Mouse (Mus musculus) lung, adult 18-20 months (tissue): ENCODE results near the gene Anks1.

Experiments used
- DNase-seq, 2 experiments: peaks; one replicate each; pipeline ENCODE4 v3.0.0; 2022; ENCODE audit warnings: mixed read lengths in 2 of 2

The Anks1 gene

DNA sequence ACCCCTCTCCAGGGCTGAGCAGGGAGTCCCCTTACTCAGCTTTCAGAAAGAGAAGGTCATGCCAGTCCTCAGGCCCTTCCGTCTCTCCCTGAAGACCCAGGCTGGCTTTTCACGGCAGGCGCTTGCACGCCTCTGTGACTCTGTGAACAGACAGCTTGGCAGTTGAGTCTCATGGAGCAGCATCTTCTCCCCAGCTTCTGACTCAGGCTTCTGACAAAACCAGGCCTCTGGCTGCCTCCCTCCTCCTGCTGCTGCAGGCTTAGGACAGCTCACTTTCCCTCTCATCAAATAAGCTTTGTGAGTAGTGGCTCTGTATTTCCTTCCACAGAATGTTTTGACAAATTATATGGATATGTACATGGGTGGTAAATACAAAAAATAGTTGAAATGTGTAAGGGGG lies 91.3 kb downstream of the Anks1 start:
- DNase-seq, result no peak

DNA sequence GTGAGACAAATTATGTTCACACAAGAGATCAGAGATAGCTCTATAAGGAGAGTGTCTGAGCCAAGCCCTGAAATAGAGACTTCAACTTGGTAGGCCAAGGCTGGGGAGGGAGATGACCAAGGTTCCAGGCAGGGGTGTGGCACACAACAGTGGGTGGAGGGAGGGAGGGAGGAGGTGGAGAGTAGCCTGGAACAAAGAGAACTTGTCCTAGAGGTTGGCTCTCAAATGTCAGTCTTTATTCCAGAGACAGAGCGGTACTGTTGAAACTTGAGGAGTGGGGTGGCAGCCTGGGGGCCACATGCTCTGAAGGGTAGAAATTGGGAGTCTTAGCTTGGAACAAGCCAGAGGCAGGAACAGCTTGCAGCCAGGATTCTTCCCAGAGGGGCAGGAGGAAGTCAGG lies 91.7 kb downstream of the Anks1 start:
- DNase-seq, result no peak

- no peak for DNase-seq
These were observed 96.3 kb downstream of the Anks1 start for GRCm38 (mm10) chr17:28005393-28005792.

DNA sequence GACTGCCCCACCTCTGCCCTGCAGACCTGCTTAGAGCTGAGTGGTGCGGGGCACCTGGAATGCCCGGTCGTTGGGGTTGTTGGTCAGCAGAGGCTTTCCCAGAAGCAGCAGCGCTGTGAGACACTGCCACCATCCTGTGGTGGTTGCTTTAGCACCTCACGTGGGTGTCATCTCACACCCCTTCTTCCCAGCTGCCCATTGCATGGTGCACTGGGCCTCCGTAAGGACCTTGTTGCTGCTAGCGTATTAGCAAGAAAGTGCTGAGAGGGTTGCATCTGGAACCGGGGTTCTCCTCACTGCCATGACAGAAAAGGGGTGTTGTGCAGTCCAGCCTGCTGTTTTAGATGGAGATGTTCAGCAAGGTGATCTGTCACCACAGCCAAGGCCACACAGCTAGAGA lies 97.1 kb downstream of the Anks1 start:
- DNase-seq, result no peak

GRCm38 (mm10) chr17:28006611-28007010 lies 97.5 kb downstream of the Anks1 start:
- no peak for DNase-seq

- DNase-seq, result peak; percentile 79 to 83
These were observed 98.2 kb downstream of the Anks1 start for GRCm38 (mm10) chr17:28007179-28007811.

DNA sequence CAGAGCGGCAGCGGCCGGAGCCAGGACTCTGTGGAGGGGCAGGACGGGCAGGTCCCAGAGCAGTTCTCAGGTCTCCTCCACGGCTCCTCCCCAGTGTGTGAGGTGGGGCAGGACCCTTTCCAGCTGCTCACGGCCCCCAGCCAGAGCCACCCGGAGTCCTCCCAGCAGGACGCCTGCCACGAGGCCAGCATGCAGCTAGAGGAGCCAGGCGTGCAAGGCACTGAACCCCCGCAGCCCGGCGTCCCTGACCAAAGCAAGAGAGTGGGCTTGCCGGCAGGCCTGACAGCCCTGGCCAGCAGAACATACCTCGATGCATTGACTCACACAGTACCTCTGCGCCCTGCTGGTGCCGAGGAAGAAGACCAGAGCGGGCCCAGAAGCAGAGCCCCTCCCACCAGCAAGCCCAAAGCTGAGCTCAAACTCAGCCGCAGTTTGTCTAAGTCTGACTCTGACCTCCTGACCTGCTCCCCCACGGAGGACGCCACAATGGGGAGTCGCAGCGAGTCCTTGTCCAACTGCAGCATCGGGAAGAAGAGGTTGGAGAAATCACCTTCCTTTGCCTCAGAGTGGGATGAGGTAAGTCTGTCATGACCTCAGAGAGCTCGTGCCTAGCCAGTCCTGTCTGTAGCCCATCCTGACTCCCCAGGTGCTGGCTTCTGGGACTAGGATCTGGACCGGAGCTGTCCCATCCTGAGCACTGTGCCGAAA lies 98.9 kb downstream of the Anks1 start:
- peak; percentile 49 to 63 for DNase-seq

DNA sequence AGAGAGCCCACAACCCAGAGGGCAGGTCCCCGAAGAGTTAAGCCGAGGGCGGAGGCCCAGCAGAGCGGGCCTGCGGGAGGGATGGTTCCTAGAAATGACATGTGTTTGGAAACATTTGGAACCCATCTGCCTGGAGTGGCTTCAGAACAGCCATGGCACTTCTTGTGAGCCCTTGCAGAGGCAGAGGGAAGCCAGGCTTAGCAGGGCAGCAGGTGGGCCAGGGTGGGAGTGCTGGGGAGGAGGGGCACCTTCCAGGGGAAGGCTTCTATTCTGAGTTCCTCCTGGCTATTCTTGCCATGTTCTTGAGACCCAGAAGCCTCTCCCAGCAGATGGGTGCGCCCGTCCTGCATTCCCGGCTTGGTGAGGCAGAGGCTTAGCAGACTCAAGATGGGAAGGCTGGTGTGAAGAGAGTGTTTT lies 99.5 kb downstream of the Anks1 start:
- DNase-seq, result no peak

GRCm38 (mm10) chr17:28009066-28009715 lies 100.1 kb downstream of the Anks1 start:
- DNase-seq, result no peak

GRCm38 (mm10) chr17:28009716-28010114 lies 100.6 kb downstream of the Anks1 start:
- no peak for DNase-seq

- DNase-seq, result peak in 1 of 2 experiments; percentile 57
These were observed 101.8 kb downstream of the Anks1 start for GRCm38 (mm10) chr17:28010925-28011324.

DNA sequence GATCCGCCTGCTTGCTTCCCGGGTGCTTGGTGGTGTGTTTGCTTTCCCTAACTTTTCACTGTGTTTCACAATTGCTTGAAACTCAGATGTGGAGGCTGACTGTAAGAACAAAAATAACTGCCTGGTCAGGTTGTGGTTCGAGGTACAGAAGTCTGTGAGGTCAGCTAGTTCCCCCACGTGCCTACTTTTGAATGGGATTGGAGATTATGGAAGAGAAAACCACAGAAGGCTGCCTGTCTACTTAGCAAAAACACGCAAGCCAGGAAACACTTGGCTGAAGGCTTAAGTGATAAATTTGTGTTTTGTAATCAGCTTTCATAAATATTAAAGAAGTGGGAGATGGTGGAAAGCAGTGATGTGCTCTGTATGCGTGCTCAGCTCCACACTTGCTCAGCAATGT lies 103.7 kb downstream of the Anks1 start:
- DNase-seq, result no peak

DNA sequence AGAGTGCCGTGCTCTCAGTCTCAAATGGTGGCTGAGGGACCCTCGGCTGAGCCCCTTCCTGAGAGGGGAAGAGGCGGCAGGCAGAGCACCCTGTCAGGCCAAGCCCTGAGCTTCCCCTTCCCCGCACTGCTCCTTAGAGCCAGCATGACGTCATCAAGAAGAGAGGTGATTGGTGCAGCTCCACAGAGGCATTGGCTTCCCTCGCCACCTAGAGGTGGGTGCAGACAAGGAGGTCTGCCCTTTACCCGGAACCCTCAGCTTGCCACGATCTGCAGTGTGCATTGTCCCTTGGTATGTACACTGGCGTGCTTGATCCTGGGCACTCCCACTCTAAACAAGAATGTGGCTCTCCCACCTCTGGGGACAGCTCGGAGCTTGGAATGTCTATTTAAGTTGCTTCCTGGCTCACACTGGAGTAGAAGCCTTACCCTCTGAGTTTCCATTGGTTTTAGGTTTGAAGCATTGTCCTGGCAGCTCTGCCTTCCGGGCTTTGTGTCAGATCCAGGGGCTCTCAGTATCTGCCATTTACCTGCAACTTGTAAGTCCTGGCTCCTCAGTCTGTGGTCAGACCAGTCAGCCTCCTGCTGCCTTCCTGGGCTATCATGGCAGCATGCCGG lies 104.3 kb downstream of the Anks1 start:
- peak; percentile 82 to 89 for DNase-seq

GRCm38 (mm10) chr17:28014449-28014848 lies 105.3 kb downstream of the Anks1 start:
- no peak for DNase-seq

- DNase-seq, result peak; percentile 70 to 77
These were observed 106.1 kb downstream of the Anks1 start for GRCm38 (mm10) chr17:28015068-28015730.

GRCm38 (mm10) chr17:28016056-28016797 lies 107.1 kb downstream of the Anks1 start:
- DNase-seq, result peak; percentile 65 to 81

DNA sequence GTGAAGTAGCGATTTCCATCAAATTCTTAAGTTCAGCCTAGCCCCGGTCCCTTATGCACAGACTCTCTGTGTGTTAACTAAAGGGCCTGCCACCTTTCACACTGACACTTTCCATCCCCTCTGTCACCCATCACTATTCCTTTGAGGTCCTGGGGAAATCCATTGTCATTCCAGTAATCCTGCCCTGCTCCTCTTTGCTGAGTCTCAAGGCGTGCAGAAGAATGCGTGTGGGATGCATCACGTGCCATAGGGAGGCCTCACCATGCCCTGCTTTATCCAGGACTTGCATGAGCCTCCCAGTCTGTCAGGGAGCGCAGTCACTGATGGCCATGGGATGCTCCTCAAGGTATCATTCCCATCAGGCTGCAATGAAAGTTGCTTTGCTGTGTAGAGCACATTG lies 109.2 kb downstream of the Anks1 start:
- DNase-seq, result no peak

GRCm38 (mm10) chr17:28018776-28019175 lies 109.7 kb downstream of the Anks1 start:
- DNase-seq, result no peak

DNA sequence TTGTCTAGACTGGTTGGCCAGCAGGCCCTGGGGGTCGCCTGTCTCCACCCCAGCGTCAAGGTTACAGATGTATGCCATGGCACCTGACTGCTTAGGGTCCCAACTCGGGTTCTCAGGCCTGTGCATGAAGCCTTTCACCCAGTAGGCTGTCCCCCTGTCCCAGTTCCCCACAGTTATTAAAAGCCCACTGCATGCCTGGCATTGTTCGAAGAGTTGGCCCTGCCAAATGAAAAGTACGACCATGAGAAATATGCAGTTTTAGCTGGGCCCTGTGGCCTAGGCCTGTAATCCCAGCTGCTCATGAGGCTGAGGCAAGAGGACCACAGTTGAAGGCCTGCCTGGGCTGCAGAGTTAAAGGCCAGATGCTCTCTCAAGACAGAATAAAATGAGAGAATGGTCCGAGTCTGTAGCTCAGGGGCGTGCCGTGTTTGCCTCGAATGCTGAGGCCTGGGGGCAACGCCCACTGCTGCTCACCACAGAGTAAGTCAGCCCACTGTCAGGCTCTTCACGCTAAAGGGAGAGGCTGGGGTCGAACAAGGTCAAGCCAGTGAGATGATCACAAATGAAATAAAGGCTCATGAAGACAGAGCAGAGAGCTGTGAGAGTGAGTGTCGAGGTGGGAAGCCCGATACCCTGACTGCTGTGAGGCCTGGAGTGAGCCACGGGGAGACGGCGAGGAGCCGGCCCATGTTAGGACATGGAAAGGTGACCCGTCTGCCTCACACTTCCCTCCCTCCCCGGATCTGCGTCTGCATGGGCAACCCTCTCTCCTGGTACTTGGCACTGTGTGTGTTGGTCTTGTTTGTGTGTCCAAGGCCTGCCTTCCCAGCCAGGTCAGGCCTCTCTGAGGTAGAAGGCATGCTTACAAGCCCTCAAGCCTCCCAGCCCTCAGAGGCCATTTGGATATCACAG lies 110.9 kb downstream of the Anks1 start:
- no peak for DNase-seq

DNA sequence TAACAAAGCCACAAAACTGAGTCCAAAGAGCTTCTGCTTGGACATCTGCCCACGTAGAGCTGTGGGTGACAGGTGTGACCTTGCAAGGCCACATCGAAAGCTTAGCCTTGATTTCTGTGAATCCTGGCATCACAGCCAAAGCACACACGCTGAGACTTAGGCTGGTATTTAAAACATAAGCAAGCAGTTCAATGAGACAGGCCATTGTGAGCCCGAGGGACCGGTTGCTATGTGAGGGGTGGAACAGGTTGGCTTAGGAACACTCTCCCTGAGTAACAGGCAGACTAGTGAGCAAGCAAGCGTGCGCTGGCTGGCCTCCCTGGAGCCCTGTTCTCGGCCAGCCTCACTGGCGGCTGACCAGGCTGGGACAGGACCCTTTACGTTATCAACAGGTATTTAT lies 112.8 kb downstream of the Anks1 start:
- no peak for DNase-seq
